Mouse (Mus musculus): ENCODE results near the gene 1810055G02Rik.

- TF ChIP-seq CTCF (IDR thresholded peaks at IDR 0.05; ENCODE audit: extremely low read depth, insufficient read depth, low read length) (peak; percentile 67), POLR2A (IDR thresholded peaks at IDR 0.05; ENCODE audit: extremely low read depth, insufficient read depth, low read length) (no peak)
Measured at GRCm38 (mm10) chr19:3699508-3700438, 8.3 kb upstream of the 1810055G02Rik start.
